Mouse (Mus musculus): ENCODE measurements around the gene Mb.

Mb gene

GRCm38 (mm10) chr15:77027117-77027516, 23.4 kb downstream of the Mb start:
- no peak for DNase-seq (ENCODE audit: low read depth, low spot score)

GRCm38 (mm10) chr15:77025884-77026583, 24.4 kb downstream of the Mb start:
- DNase-seq (ENCODE audit: low read depth, low spot score) = no peak

DNA sequence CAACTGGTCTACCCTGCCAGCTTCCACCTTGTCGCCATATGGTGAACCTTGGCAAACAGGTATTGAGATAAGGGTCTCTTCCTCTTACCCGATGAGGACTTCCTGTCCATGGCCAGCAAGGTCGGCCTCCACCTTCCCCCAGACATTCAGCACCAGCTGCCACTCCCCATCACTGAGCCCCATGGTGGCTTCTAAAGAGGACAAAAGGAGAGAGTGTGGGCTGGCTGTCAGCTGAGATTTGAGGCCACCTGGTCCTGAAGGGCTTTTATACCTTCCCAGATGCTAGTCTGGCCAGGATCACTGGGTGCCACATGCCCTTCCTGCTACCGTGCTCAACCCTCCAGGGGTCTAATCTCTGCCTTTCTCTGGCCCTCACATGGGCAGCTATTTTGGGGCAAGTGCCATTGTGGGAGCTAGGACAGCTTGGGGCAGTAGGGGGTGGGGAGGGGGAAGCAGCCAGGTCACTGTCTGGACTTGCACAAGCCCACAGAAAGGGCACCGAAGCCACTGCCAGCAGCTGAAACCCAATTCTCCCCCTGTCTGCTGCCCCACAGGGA, 28.0 kb downstream of the Mb start:
- no peak for DNase-seq (ENCODE audit: low read depth, low spot score)

DNA sequence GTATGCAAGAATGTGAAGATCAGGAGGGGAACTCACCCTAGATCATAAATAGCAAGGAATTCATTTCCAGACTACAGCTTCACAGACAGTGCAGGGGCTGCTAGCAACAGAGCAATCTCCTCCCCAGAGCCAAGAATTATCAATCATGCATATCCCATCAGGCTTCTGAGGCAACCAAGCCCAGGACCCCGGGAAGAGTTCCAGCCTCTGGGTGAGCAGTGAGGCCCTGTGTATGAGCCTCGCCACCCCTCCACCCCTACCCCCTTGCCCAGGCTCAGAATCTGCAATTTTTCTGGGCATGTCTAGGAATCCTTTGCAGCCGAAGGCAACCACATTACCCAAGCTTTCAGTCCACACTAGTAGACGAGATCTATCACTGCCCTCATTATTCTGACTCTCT, 28.6 kb downstream of the Mb start:
- no peak for DNase-seq (ENCODE audit: low read depth, low spot score)

GRCm38 (mm10) chr15:77021056-77021455, 29.4 kb downstream of the Mb start:
- no peak for DNase-seq (ENCODE audit: low read depth, low spot score)

DNA sequence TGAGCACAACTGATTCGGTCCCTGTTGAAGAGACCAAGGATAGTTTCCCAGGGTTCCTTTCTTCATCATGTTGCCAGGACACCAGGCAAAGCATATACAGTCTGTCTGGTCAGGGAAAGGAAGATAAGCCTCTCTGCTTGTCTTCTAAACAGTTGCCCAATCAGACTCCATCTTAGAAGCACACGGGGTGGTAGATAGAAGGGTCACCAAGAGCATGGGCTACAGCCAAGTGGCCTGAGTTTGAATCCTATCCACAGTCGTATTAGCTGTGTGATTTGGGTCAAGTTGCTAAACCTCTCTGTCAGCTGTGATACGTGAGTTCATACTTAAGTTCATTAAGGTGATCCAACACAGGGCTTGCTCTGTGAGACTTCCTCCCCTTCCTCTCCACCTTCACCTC, 30.3 kb downstream of the Mb start:
- DNase-seq (ENCODE audit: low read depth, low spot score) = no peak

- DNase-seq (ENCODE audit: low read depth, low spot score) = no peak
These were observed 30.9 kb downstream of the Mb start for GRCm38 (mm10) chr15:77019533-77019932.

DNA sequence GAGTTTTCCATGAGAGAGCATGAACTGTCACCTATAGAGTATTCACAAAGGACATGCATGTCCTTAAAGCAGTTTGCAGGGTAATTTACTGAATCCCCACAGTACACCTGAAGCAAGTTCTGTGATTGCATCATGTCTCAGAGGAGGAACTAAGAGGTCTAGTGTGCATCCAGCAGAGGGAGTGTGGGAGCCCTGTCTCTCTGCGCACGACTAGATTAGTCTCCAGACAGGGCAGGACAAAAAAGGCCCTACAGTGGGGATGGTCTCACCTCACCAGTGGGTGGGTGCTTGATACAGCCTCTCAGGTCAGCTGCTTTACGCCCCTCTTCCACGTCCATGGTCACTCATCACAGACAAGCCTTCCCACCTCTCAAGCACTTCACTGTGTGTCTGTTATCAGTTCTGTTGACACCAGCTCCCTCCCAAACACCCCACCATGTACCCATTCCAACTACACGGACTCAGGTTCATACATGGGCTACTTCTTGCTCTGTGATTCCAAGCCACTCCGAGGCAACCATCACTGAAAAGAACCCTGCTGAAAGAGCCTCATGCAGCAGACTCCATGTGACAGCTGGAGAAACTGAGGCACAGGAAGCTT, 31.6 kb downstream of the Mb start:
- no peak for DNase-seq (ENCODE audit: low read depth, low spot score)

DNA sequence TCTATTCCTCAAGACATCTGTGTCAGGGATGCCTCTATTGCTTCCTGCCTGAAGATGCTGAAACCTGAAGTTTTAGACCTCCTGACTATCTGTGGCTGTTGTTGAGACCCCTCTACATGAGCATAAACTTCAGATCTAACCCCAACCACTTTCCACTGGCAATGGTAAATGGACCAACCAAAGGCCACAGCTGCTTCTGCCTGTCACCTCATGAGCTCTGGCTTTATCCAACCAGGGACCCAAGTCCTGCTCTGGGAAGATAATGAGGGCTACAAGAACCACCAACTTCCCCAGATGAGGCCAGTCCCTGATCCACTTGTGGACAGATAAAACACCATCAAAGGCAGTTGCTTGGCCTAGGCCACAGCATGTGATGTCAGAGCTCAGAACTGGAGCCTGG, 32.6 kb downstream of the Mb start:
- DNase-seq (ENCODE audit: low read depth, low spot score) = no peak

GRCm38 (mm10) chr15:77016509-77016908, 34.0 kb downstream of the Mb start:
- no peak for DNase-seq (ENCODE audit: low read depth, low spot score)

GRCm38 (mm10) chr15:77014985-77015384, 35.5 kb downstream of the Mb start:
- DNase-seq (ENCODE audit: low read depth, low spot score) = no peak

DNA sequence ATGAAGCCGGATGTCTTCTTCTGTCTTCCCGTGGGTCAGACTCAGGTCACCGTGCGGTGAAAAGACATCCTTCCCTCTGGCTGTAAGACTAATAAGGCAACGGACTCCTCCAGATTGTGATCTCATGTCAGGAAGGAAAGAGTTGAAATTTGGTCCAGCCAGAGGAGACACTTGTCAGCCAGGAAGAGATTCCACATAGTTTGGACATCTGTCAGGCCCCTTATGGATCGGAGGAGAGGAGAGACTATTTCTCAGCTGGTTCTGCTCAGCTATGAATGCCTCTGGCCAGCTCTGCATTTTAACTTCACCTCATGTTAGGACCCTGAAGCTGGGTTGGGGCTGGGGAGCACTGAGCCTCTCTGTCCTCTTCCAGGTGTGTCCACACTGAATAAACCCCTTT, 36.0 kb downstream of the Mb start:
- DNase-seq (ENCODE audit: low read depth, low spot score) = no peak

GRCm38 (mm10) chr15:77013753-77014241, 36.7 kb downstream of the Mb start:
- DNase-seq (ENCODE audit: low read depth, low spot score) = no peak

- no peak for DNase-seq (ENCODE audit: low read depth, low spot score)
These were observed 41.6 kb downstream of the Mb start for GRCm38 (mm10) chr15:77008851-77009250.

DNA sequence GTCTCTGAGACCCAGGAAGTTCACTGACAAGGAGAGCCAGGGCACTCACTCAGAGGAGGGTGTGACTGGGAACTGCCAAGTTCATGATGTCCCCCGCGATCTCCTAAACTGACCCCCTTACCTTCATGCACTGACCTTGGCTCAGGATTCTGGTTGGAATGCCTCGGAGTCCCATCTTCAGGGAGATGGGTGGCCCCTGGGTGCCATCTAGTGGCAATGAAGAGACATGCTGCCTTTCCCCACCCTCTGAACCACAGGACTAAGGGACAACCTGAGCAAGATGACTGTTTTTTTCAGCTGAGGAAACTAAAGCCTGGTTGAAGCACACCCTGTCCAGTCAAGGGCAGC, 46.6 kb downstream of the Mb start:
- DNase-seq (ENCODE audit: low read depth, low spot score) = peak; percentile 49

GRCm38 (mm10) chr15:77003173-77003867, 47.1 kb downstream of the Mb start:
- DNase-seq (ENCODE audit: low read depth, low spot score) = no peak

- DNase-seq (ENCODE audit: low read depth, low spot score) = no peak
These were observed 51.4 kb downstream of the Mb start for GRCm38 (mm10) chr15:76998878-76999588.

DNA sequence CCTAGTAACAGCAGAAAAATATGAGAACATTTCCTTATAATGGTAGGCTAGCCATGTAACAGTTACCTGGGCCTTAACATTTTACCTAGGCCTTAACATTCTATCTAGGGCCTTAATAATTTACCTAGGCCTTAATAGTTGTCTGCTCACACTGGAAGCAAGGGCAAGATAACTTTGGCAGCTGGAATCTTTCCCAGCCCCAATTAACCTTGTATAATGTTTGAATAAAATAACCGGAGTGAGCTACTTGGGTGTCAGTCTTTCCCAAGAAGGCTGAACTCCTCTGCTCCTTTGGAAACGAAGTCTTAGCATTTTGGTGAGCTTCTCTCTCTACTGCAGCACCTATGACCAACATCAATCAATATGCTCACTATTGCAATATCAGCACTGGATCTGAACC, 52.4 kb downstream of the Mb start:
- DNase-seq (ENCODE audit: low read depth, low spot score) = no peak

DNA sequence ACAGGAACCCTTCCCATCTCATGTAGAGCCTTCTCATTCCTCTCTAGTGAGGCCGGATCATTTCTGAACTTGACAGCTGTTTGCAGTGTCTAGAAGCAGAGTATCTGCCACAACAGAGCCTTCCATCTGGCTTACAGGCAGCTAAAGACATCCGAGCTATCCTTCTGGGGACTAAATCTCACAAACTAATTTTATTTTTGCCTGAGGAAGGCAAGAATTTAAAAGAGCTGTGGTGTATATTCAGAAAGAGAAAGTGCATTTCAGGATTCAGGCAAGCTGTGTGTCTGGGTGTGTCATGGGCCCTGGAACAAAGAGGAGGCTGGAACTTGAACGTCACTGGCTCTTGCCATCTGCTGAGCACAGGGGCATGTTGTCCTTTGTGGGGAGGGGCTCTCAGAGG, 56.1 kb downstream of the Mb start:
- no peak for DNase-seq (ENCODE audit: low read depth, low spot score)

GRCm38 (mm10) chr15:76987542-76988094, 62.9 kb downstream of the Mb start:
- DNase-seq (ENCODE audit: low read depth, low spot score) = no peak

DNA sequence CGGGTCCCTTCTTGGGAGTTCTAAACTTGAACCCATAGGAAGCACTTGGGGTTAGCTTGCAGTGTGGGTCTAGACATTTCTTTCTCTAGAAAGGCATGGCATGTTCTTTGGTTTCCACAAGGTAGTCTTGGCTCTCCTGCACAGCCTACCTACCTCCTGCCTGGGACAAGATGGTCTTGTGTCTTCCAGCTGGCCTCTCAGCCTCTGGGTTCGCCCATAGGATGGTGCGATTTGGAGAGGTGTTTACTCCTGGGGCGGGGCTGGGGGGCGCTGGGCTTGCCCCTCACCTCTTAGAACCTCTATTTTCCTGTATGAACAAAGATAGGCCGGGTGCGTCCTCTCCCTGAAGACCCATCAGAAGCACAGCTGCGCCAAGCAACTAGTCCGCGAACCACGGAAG, 63.3 kb downstream of the Mb start:
- no peak for DNase-seq (ENCODE audit: low read depth, low spot score)

DNA sequence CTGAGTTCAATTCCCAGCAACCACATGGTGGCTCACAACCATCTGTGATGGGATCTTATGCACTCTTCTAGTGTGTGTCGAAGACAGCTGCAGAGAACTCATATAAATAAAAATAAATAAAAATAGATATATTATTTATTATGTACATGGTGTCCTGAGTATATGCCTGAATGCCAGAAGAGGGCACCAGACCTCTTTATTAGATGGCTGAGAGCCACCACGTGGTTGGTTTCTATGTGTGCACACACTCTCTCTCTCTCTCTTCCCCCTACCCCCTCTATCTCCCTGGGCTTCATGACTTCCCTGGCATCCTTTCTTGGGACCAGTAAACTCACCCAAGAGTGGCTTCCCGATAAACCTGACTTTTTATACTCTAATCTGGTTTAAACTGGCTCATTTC, 67.7 kb downstream of the Mb start:
- DNase-seq (ENCODE audit: low read depth, low spot score) = peak; percentile 21
